Mouse (Mus musculus): ENCODE results near the gene Frmd3.

DNA sequence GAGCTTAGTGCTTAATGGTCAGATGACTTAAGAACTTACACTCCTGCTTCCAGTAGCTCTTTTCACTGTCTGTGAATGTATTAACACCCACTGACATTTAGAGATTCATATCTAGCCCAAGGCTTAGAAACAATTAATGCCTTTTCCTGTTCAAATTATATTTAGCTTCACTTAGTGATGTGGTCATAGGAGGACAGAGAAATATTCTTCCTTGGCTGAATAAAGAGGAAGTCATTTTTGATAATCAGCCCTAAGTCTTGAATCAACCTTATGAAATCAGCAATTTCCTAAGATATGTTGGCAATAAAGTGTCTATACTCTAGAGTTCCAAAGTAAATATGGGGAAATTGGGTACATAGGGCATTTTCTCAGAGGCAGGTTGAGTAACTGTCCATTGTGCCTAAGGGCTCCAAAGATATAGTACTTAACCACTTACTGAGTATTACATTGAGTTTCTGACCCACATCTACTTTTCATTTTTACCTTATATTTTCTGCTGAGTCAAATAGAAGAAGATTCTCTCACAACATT is 188.1 kb downstream of the Frmd3 start:
- no peak for TF ChIP-seq POLR2AphosphoS5 (IDR thresholded peaks at IDR 0.05; ENCODE audit: borderline replicate concordance, low read depth, low read length)
- no peak for TF ChIP-seq CTCF (IDR thresholded peaks at IDR 0.05 in 2 of 3, conservative IDR thresholded peaks at IDR 0.05 in 1 of 3; ENCODE audit: control insufficient read depth in 1 of 3, insufficient read depth in 1 of 3, low read depth in 2 of 3, low read length in 3 of 3, poor library complexity in 1 of 3, severe bottlenecking in 1 of 3)
- TF ChIP-seq MXI1 (IDR thresholded peaks at IDR 0.05; ENCODE audit: low read depth, low read length): no peak
- no peak for TF ChIP-seq JUND (IDR thresholded peaks at IDR 0.05; ENCODE audit: low read depth, low read length)
- TF ChIP-seq POLR2A (IDR thresholded peaks at IDR 0.05; ENCODE audit: control insufficient read depth in 1 of 2, insufficient read depth in 1 of 2, low read depth in 1 of 2, low read length in 2 of 2, poor library complexity in 1 of 2): no peak
- no peak for TF ChIP-seq GATA1 (IDR thresholded peaks at IDR 0.05; ENCODE audit: low read depth, low read length)
- TF ChIP-seq EP300 (IDR thresholded peaks at IDR 0.05; ENCODE audit: low read depth in 1 of 2, low read length in 2 of 2): no peak
- TF ChIP-seq MAFK (IDR thresholded peaks at IDR 0.05; ENCODE audit: borderline replicate concordance, low read depth, low read length): no peak
- TF ChIP-seq HCFC1 (IDR thresholded peaks at IDR 0.05; ENCODE audit: low read depth, low read length): no peak
- TF ChIP-seq USF2 (IDR thresholded peaks at IDR 0.05; ENCODE audit: borderline replicate concordance in 1 of 2, insufficient read depth in 1 of 2, low read depth in 1 of 2, low read length in 2 of 2): no peak
- no peak for TF ChIP-seq POLR2AphosphoS2 (IDR thresholded peaks at IDR 0.05; ENCODE audit: low read length)

Measured in MEL (cell line).